In genomic region chr13:25274934-25275565, GRCm38 (mm10) we compare ENCODE assay signal across 16 mouse cellular contexts. TPM values are rescaled to one million over a fixed set of nuclear protein-coding genes. Genes with fewer than 3 reads are reported as not detected.
"Had no signal": no experiment of that assay in that cellular context is flagged by ENCODE, and none has a peak within 500 bp of the region (broad histone marks: within the 10 kb centered on the region; RNA-seq: fewer than 3 reads in every experiment).

No protein-coding gene starts in this region.

- H3K9me3 ChIP-seq: liver, embryonic 13.5 days had no signal

- DNase-seq: kidney, postnatal 14 days; layer of hippocampus, adult 9-11 months; liver, embryonic 13.5 days; lung, adult 2 months; lung, postnatal 14 days; lung, postnatal 4 days; midbrain, embryonic 14.5 days; thymus, adult 18-20 months; thymus, postnatal 4 days had no signal

- H3K27me3 ChIP-seq: liver, embryonic 13.5 days had no signal

- H3K9ac ChIP-seq: liver, embryonic 13.5 days had no signal

- H3K36me3 ChIP-seq: liver, embryonic 13.5 days had no signal

- H3K27ac ChIP-seq: layer of hippocampus, adult 2 months; liver, embryonic 13.5 days had no signal

- H3K4me1 ChIP-seq: liver, embryonic 13.5 days had no signal

- H3K4me3 ChIP-seq: layer of hippocampus, adult 2 months; liver, embryonic 13.5 days had no signal

- H3K4me2 ChIP-seq: liver, embryonic 13.5 days; midbrain, embryonic 11.5 days had no signal

RNA-seq across cellular contexts. Expression of gene Nrsn1, which starts 4.7 kb away (rescaled TPM):
- total RNA-seq: liver, adult 2 months; megakaryocyte progenitor cell, adult 5-6 weeks; megakaryocyte-erythroid progenitor cell, adult 5-6 weeks had no signal
- polyA plus RNA-seq: liver, adult 2 months; liver, embryonic 16.5 days; lung, adult 2 months; spleen, adult 2 months had no signal
